Mouse (Mus musculus): ENCODE results near the gene Zdhhc11.
A peak's percentile ranks its signal among the peaks of the same experiment; 100 is the strongest.
"Not testable (repeated sequence)": the region's sequence is repeated elsewhere in the genome, so short reads cannot be mapped to it uniquely, and the experiment has no call there.

Zdhhc11 gene

DNA sequence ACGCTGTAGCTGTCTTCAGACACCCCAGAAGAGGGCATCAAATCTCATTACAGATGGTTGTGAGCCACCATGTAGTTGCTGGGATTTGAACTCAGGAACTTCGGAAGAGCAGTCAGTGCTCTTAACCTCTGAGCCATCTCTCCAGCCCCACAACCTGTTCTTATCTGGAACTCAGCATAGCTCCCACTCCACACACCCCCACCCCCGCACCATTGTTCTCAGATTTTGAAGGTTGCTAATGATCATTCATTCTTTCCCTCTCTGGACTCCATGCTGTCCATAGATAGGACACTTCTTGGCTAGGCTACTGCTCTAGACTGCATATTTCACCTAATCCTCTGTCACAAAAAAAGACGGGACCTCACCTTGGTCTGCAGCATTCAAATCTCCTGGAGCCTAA is 43.2 kb downstream of the Zdhhc11 start:
- not testable (repeated sequence) for DNase-seq (ENCODE audit: extremely low read depth, low read depth)

DNA sequence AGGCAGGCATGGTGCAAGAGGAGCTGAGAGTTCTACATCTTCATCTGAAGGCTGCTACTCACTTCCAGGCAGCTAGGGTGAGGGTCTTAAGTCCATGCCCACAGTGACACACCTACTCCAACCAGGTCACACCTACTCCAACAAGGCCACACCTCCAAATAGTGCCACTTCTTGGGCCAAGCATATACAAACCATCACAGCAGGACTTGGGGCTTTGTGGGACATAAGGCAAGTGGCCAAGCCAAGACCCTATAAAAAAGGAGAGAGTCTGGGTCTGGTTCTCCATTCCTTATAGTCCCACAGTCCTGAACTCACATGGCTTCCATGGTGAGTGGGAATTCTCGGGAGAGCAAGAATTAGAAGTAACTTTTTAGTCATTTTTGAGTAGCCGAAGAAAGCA is 44.6 kb downstream of the Zdhhc11 start:
- not testable (repeated sequence) for DNase-seq (ENCODE audit: extremely low read depth, low read depth)

- DNase-seq (ENCODE audit: extremely low read depth, low read depth) = peak; percentile 73
Measured at GRCm38 (mm10) chr13:74008948-74009718, 45.5 kb downstream of the Zdhhc11 start, which contains the start of gene Tppp. Tppp (plus strand) TSS chr13:74009407.

DNA sequence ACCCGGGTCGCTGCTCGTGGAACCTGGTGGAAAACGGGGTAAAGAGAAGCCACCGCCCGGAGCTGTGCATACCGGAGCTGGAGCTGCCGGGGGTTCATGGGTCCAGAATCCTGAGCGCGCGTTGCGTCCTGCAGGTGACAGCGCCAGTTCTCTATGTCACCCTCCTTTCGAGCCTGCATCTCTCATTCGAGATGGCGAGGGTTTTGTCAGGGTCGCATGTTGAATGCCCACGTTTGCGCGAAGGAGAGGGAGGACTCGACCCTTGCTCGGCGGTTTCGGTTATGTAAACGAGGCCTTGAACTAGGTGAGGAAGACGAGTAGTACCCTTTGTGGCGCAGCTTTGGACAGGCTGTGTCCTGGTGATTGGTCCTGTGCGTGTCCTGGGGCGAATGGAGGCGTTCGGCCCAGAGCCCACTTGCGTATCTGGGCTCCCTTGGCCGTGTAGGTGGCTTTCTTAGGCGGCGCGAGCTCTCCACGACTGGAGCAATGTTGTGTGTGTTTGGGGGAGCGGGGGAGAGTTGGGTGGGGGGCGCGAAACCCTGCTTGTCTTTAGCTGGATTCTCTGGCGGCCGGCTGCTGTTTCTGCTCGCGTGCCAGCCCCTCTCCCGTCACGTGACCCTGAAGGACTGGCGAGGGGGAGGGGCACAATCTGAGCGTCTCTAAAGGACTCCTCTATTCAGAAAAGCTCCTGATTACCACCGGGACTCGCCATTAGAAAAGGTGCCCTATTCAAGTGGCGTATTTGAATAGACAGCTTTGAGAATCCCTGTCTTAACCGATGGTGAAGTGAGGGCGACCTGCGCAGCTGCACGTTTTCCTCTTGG is 46.4 kb downstream of the Zdhhc11 start:
- no peak for DNase-seq (ENCODE audit: extremely low read depth, low read depth)

- no peak for DNase-seq (ENCODE audit: extremely low read depth, low read depth)
Measured at GRCm38 (mm10) chr13:74010678-74011077, 47.0 kb downstream of the Zdhhc11 start.

DNA sequence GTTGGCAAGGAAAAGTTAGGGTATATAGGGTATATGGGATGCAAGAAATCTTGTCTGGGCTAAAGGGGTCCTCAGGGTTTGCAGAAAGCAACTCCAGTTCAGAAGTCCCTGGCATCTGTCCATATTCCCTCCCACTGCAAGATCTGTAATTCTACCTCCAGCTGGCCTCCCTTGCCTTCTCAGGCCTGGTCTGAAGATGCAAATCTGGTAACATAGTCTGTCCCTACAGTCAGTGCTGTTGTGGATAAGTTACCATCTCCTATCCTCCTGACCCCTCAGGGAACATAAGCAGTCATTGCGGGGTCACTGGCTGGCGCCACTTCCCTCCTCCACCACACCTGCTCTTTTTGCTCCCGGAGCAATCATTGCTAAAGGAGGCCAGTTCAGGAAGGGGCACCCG is 52.3 kb downstream of the Zdhhc11 start:
- no peak for DNase-seq (ENCODE audit: extremely low read depth, low read depth)

GRCm38 (mm10) chr13:74017426-74017825 is 53.8 kb downstream of the Zdhhc11 start:
- no peak for DNase-seq (ENCODE audit: extremely low read depth, low read depth)

- DNase-seq (ENCODE audit: extremely low read depth, low read depth) = not testable (repeated sequence)
Measured at GRCm38 (mm10) chr13:74019006-74019405, 55.4 kb downstream of the Zdhhc11 start.

GRCm38 (mm10) chr13:74025151-74026081 is 61.8 kb downstream of the Zdhhc11 start:
- DNase-seq (ENCODE audit: extremely low read depth, low read depth) = no peak

GRCm38 (mm10) chr13:74026215-74026614 is 62.6 kb downstream of the Zdhhc11 start:
- DNase-seq (ENCODE audit: extremely low read depth, low read depth) = no peak

- DNase-seq (ENCODE audit: extremely low read depth, low read depth) = no peak
Measured at GRCm38 (mm10) chr13:74028116-74028515, 64.5 kb downstream of the Zdhhc11 start.

- DNase-seq (ENCODE audit: extremely low read depth, low read depth) = no peak
Measured at GRCm38 (mm10) chr13:74029013-74029412, 65.4 kb downstream of the Zdhhc11 start.

GRCm38 (mm10) chr13:74030691-74031090 is 67.0 kb downstream of the Zdhhc11 start:
- no peak for DNase-seq (ENCODE audit: extremely low read depth, low read depth)

DNA sequence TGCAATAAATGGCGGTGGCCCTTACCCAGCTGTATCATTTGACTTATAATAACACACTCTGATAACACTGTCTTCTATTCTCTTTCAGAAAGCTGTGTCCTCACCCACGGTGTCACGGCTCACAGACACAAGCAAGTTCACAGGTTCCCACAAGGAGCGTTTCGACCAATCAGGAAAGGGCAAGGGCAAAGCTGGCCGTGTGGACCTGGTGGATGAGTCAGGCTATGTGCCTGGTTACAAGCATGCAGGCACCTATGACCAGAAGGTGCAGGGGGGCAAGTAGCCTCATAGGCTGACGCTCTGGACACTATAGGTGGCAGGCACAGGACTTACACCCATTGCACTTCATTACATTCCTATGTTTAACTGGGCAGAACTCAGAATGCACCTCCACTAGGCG is 67.5 kb downstream of the Zdhhc11 start:
- DNase-seq (ENCODE audit: extremely low read depth, low read depth) = no peak

DNA sequence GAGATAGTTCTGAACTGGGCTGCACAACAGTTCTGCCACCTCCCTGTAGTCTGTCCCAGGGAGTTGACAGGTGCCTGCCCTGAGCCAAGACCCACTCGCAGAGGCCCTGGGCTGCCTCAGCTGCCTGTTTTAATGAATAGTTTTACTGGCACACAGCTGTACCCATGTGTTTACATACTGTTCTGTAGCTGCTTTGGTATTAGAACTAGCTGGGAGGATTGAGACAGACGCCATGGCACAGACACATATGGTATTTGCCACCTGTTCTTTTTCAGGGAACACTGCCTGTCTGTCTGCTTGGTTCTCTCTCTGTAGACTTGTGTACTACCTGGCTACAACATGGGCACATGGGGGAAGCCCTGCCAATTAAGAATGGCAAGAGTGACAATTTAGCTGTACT is 71.1 kb downstream of the Zdhhc11 start:
- no peak for DNase-seq (ENCODE audit: extremely low read depth, low read depth)

- DNase-seq (ENCODE audit: extremely low read depth, low read depth) = no peak
Measured at GRCm38 (mm10) chr13:74035776-74036175, 72.1 kb downstream of the Zdhhc11 start.

DNA sequence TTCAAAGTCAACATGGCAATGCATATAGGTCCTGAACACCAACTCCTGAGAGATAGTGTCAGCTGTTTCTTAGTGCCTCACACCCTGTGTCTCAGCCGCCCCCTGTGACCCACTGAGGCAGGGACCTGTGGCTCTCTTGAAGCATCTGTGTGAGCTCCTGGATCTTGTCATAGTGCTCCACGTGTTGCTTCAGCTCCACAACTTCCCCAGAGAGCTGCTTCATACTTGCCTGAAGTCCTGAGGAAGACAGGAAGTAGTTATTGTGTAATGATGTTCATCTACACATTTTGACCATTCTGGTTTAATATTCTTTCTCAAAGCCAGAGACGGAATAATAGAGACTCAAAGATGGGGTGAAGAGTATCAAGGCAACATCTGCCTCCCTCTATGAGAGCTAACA is 76.3 kb downstream of the Zdhhc11 start:
- no peak for DNase-seq (ENCODE audit: extremely low read depth, low read depth)
